Mouse (Mus musculus) C2C12 (cell line): ENCODE measurements at regions not wholly inside any gene's neighbourhood (a gene's known extent, or its start where the extent isn't known, plus 50 kb on each side); places are given as distances from the start of the nearest gene placed in this dataset.

ENCODE experiments used
- CTCF ChIP-seq: IDR thresholded peaks from one replicate; pipeline ENCODE4 v1.5.1; 2011; ENCODE audit not compliant: control insufficient read depth, insufficient read depth, insufficient read length
- FOSL1 ChIP-seq: IDR thresholded peaks from one replicate; pipeline ENCODE4 v1.8.0; 2011; ENCODE audit warnings: mild to moderate bottlenecking, low read length; ENCODE audit not compliant: poor library complexity, insufficient read depth, severe bottlenecking
- MAX ChIP-seq: IDR thresholded peaks from one replicate; pipeline ENCODE4 v1.6.1; 2011; ENCODE audit warnings: mild to moderate bottlenecking, control low read depth
- MYOG ChIP-seq: IDR thresholded peaks from one replicate; pipeline ENCODE4 v1.6.1; 2011; ENCODE audit not compliant: control insufficient read depth, insufficient read length; ENCODE audit errors: extremely low read depth
- USF1 ChIP-seq: IDR thresholded peaks from one replicate; pipeline ENCODE4 v1.6.1; 2011; ENCODE audit warnings: low read depth, mild to moderate bottlenecking, control low read depth, moderate library complexity

GRCm38 (mm10) chr14:99788185-99788584 lies 489.7 kb downstream of the Klf5 start:
- TF ChIP-seq CTCF (no peak), MYOG (no peak), USF1 (no peak), MAX (no peak), FOSL1 (no peak)
